Mouse (Mus musculus) adrenal gland, postnatal 4 days (tissue): ENCODE measurements around the gene Zfp518b. TPM values are rescaled to one million over a fixed set of nuclear protein-coding genes. Genes with fewer than 3 reads are reported as not detected.

Experiments used
- DNase-seq, 2 experiments: peaks; one replicate each; pipeline ENCODE4 v3.0.0; 2021 to 2022; ENCODE audit warnings: low spot score in 2 of 2, mixed read lengths in 2 of 2
- total RNA-seq, 2 experiments: library from RNA; stranded (reverse); gene quantifications; 2 replicates each; pipeline ENCODE4 v1.2.3; 2021

The Zfp518b gene
- total RNA-seq, 2 experiments from 2014 or later: 11.1 to 12.3 TPM

DNA sequence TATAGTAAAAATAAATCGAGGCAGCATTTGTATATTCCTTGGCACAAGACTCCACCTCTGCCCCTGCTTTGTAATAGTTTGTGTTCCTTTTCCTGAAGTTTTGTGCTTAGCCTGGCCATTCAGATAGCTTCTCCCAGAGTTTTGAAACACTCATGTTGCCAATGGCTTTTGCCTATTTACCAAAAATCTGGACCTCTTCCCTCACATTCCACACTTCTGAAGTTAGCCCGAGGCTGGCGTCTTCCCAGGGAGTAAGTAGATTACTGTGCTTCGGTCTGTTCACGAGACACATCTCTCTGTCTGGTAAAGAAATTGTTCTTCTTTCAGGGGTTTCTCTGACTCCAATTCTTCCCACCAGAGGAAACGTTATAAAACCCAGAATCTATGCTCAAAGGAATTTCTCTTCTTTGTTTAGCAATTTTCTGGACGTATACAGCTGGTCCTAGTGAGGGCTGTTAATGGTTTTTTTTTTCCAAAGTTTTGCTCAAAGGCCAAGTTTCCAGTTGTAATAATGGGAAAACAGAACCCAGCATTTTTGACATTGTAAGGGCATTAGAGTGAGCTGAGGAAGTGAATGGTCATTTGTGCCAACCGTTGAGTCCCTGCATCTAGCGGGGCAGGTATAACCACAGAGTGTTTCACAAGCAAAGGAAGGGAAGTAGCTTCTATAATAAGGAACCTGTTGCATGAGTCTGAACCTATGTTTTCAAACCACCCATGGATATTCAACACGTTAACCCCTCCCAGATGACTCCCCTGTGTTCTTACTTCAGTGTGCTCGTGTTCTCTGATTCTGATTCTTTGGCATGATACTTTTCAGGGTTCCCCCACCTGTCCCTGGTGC is 50.1 kb downstream of the Zfp518b start:
- no peak for DNase-seq

DNA sequence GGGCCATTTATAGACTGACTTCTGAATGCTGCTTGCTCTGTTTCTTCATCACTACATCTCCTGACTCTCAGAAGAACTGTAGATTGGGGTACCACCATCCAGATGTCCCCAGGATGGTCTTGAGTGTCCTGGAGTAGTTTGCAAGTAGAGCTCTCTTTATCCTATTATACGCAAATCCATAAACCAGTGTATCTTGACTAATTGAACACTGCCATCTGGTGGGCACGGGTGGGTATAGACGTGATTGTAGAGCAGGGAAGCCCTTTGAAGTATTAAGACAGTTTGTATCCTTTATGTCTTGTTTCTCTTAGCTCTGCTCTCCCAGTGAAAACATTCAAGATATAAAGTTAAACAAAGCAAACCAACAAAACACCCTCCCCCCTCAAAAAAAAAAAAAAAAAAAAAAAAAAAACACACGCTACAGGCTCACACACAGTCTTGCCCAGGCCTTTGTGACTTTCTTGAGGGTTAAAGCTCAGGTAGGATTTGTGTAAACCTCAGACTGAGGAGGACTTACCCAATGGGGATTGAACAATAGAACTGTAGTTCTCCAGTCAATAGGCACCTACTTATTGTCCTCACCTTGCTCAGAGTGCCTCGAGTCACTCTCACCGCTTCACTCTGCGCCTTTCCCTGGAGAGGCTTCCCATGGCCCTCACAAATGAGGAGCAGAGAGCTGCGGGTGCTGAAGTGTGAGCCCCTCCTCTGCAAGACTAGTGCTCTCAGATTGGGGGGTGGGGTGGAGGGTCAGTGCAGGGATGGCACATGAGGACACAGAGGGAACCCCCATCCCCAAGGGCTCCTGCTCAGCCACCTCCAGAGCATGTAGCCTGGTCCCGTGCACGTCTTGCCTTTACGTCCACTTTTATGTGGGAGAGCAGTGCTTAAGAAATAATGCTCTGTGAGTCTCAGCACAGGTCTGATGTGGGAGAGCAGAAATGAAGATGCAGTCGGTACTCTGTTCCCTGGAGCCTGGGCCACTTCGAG is 51.9 kb downstream of the Zfp518b start:
- DNase-seq: peak; percentile 7 to 32

DNA sequence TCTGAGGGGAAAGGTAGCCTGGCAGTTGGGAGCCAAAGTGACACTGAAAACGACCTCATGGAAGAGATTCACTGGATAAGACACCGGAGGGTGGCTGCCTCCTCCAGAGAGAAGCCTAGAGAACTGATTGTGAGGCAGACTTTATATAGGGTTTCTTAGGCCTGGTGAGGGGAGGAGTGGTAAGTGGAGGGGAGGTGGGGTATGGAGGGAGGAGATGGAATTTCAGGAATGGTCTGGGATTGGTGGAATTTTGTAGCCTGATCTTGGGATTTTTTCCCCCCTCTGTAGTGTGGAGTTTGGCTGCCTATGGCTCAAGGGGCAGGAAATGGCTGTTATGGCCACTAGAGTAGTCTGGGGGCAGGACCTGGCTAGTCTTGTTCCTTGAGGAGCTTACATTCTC is 56.6 kb downstream of the Zfp518b start:
- no peak for DNase-seq

DNA sequence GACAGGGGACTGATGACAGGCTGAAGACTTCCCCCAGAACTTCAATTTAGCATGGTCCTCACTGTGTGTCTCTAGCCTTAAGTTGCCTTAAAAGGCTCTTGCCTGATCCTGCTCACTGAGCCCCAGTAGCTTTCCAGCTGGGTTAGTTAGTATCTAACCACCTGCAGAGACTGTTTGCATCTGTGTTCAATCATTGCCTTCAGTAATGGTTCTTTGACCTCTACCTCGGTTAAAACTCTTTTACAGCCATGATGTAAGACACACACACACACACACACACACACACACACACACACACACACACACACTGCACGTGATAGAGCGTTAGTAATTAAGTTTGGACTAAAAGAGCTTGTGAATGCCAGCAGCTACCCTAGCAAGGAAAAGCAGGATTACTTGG is 57.7 kb downstream of the Zfp518b start:
- no peak for DNase-seq

DNA sequence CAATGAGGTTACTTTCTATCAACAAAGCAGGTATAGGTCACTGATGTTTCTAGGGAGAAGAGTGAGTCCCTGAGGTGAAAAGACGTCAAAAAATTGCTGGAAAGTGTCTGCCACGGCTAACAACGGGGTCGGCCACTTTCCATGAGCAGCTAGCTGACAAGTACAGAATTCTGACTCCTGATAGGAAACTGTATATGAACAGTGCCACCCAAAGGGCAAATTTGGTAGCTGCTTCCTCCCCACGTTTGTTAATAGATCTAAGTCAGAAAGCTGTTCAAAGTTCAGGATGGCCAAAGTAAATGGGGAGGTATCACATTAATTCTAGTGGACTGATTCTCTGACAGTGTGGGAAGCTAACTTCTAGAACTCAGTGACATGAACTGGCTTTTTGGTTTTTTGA is 63.8 kb downstream of the Zfp518b start:
- no peak for DNase-seq

DNA sequence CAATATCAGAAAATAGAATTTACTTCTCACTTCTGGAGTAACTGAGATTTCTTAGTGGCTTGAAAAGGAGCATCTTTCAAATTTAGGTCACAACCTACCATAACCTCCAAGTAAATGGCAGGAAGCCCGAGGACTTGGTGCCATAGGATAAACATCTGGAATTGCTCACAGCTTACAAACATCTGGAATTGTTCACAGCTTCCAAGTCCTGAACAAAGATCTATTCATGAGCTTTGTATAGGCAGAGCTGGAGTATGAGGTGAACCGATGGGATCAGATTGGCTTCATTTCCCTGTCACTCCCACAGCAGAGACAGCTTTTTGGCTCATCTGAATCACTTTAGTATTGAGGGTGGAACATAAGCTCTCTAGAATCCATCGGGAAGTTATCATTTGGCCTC is 65.7 kb downstream of the Zfp518b start:
- DNase-seq: no peak

Other genes starting within 250 kb of the Zfp518b start
- 1 to 10 TPM; 7.4 to 8.1 TPM for gene Slc2a9, start 181.7 kb downstream of the Zfp518b start, total RNA-seq
- gene Wdr1, start 121.6 kb downstream of the Zfp518b start, total RNA-seq: 100 to 1,000 TPM; 128 to 133 TPM
- not detected for gene Clnk, start 192.0 kb upstream of the Zfp518b start, total RNA-seq